Mouse (Mus musculus) limb, embryonic 11.5 days (tissue): ENCODE data around the gene Rgma. TPM values are rescaled to one million over a fixed set of nuclear protein-coding genes. Genes with fewer than 3 reads are reported as not detected.

Experiments used
- ATAC-seq: fragments of 200-750 bp; cut with Nextera tagmentation; 2 replicates; pipeline ENCODE4 v1.8.0; 2017; ENCODE audit warnings: low read depth; ENCODE audit not compliant: insufficient number of reproducible peaks, low FRiP score, low TSS enrichment
- DNase-seq: peaks from one replicate; pipeline ENCODE4 v3.0.0-alpha.2; 2015; ENCODE audit warnings: low spot score
- H3K27ac ChIP-seq: fragments of 300-500 bp; sonication (generic); replicated peaks from 2 replicates; pipeline ENCODE4 v1.5.1; 2014; ENCODE audit warnings: low read depth, mild to moderate bottlenecking, low read length
- H3K27me3 ChIP-seq: fragments of 300-500 bp; sonication (generic); 2 replicates; pipeline ENCODE4 v1.6.1; 2014; ENCODE audit warnings: mild to moderate bottlenecking, low read length, mixed read lengths; ENCODE audit not compliant: control insufficient read depth, insufficient read depth
- H3K36me3 ChIP-seq: fragments of 300-500 bp; sonication (generic); 2 replicates; pipeline ENCODE4 v1.6.1; 2014; ENCODE audit warnings: mild to moderate bottlenecking, low read length, moderate library complexity, mixed read lengths; ENCODE audit not compliant: control insufficient read depth, insufficient read depth
- H3K4me1 ChIP-seq: fragments of 300-500 bp; sonication (generic); 2 replicates; pipeline ENCODE4 v1.6.1; 2014; ENCODE audit warnings: low read length, mixed read lengths; ENCODE audit not compliant: control insufficient read depth, insufficient read depth
- H3K4me2 ChIP-seq: fragments of 300-500 bp; sonication (generic); 2 replicates; pipeline ENCODE4 v1.6.1; 2014; ENCODE audit warnings: low read depth, mild to moderate bottlenecking, moderate library complexity; ENCODE audit not compliant: severe bottlenecking
- H3K4me3 ChIP-seq: fragments of 300-500 bp; sonication (generic); 2 replicates; pipeline ENCODE4 v1.5.1; 2014; ENCODE audit warnings: low read depth, low read length
- H3K9ac ChIP-seq: fragments of 300-500 bp; sonication (generic); 2 replicates; pipeline ENCODE4 v1.6.1; 2014; ENCODE audit warnings: mild to moderate bottlenecking, low read length
- H3K9me3 ChIP-seq: fragments of 300-500 bp; sonication (generic); 2 replicates; pipeline ENCODE4 v1.6.1; 2016; ENCODE audit warnings: low read length; ENCODE audit not compliant: control insufficient read depth
- WGBS: fragments of 180-500 bp; shearing (Covaris S2); extraction: QIAGEN DNeasy Blood & Tissue Kit; methylation state at CpG from one replicate; pipeline ENCODE4 v1.1.7; 2014; 5-methylcytosine and 5-hydroxymethylcytosine counted together
- polyA plus RNA-seq: library from polyadenylated mRNA; unstranded; fragments of >200 nt; fragmentation: Nextera tagmentation; extraction: Ambion mirVana; gene quantifications from 2 replicates; pipeline ENCODE4 v1.2.1, GENCODE M21; 2014

Gene Rgma
- polyA plus RNA-seq, 1 experiment from 2014 or later = 27.1 TPM

DNA sequence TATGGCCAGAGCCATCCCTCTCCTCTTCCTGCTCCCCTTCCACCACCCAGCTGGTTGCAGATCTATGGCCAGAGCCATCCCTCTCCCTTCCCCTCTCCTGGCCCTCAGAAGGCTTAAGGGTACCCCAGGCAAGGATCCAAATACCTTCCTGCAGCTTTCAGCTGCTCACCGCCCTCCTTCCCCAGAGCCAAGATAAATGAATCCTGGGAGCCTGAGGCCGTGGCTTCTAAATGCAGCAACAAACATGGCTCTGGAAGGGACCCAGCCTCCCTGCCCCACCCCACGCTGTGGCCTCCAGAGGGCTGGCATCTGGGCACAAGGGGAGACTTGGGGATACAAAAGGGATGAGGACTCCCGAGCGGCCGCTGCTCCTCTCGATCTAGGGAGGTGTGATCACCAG lies 37.1 kb downstream of the Rgma start:
- Histone ChIP-seq H3K9me3 (no peaks in the 10 kb centered on the region), H3K4me3 (no peak overlapping the region), H3K9ac (no peak overlapping the region), H3K4me1 (no peaks in the 10 kb centered on the region), H3K4me2 (no peak overlapping the region), H3K27ac (no peak overlapping the region), H3K27me3 (no peaks in the 10 kb centered on the region), H3K36me3 (peaks cover 30% of the 10 kb centered on the region)
- DNase-seq = no peak
- 89% methylated on average over 7 of the region's 7 CpGs for WGBS
- ATAC-seq = no peak

DNA sequence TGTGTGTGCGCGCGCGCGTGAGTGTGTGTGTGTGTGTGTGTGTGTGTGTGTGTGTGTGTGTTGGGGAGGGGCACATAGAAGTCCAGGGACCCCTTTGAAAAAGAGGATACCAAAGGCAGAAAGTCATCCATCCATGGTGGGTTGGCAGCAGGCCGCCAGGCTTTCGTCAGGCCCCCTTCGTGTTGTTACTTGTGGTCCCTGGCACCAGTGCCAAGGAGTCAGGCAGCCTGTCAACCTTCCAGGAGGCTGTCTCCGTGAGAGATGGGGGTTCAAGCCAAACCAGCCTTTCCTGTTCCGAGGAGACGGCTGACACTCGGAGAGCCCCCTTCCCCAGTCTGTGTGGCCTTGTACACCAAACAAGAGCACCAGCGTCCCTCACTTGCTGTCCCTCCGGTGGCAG lies 38.9 kb downstream of the Rgma start:
- H3K9ac ChIP-seq = no peak overlapping the region
- no peak for DNase-seq
- WGBS = 85% methylated on average over 14 of the region's 14 CpGs
- no peak for ATAC-seq
- no peak overlapping the region for H3K4me3 ChIP-seq
- no peaks in the 10 kb centered on the region for H3K9me3 ChIP-seq
- H3K4me1 ChIP-seq = peaks cover under 1% of the 10 kb centered on the region; the same call in 1 of the 2 replicates
- H3K4me2 ChIP-seq = no peak overlapping the region
- peaks cover 36% of the 10 kb centered on the region for H3K36me3 ChIP-seq
- no peak overlapping the region for H3K27ac ChIP-seq
- no peaks in the 10 kb centered on the region for H3K27me3 ChIP-seq

DNA sequence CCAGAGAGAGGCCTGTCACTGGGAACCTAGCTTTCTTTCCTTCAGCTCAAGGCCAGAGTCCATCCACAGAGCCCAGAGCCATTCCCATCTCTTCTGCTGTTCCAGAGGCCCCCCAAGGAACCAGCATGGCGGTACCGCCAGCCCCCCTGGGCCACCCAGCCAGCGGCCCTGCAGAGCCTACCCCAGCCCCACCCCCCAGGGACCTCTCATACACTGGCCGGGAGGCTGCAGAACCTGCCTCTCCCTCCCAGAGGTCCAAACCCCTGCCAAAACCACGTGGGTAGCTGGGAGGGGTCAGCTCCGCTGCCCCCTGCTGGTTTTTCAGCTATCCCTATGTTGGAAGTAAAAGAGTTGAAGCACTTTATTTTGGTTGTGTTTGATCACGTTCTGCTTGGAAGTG lies 44.1 kb downstream of the Rgma start:
- H3K36me3 ChIP-seq = peaks cover 19% of the 10 kb centered on the region; the same call in 1 of the 2 replicates
- no peak overlapping the region for H3K4me2 ChIP-seq
- H3K4me1 ChIP-seq = peaks cover 3% of the 10 kb centered on the region; the same call in 1 of the 2 replicates
- H3K4me3 ChIP-seq = no peak overlapping the region
- DNase-seq (no peak), ATAC-seq (no peak)
- no peak overlapping the region for H3K27ac ChIP-seq
- H3K27me3 ChIP-seq = no peaks in the 10 kb centered on the region
- H3K9ac ChIP-seq = no peak overlapping the region
- WGBS = 44% methylated on average over 7 of the region's 7 CpGs
- H3K9me3 ChIP-seq = no peaks in the 10 kb centered on the region

DNA sequence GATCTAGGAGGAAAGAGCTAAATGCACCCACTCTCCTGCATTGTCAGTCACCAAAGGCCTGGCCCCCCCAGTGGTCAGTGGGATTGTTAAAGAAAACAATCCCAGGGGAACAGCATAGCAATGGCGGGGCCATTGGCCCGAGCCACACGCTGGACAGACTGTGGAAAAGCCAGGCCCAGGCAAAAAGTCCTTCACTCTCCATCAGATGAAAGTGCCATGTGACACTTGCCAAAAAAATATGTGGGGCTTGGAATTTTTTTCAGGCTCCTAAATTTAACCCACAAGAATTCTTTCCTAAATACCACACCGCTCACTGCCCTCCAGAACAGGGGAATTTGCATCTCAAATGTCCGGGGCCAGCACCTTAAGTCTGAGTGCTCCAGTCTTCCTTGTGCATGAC lies 45.5 kb downstream of the Rgma start:
- no peak for DNase-seq
- H3K9me3 ChIP-seq = no peaks in the 10 kb centered on the region
- no peaks in the 10 kb centered on the region for H3K27me3 ChIP-seq
- H3K4me3 ChIP-seq = no peak overlapping the region
- peaks cover 3% of the 10 kb centered on the region; the same call in 1 of the 2 replicates for H3K4me1 ChIP-seq
- H3K4me2 ChIP-seq = no peak overlapping the region
- no peak overlapping the region for H3K27ac ChIP-seq
- no peak overlapping the region for H3K9ac ChIP-seq
- no peak for ATAC-seq
- H3K36me3 ChIP-seq = peaks cover 15% of the 10 kb centered on the region; the same call in 1 of the 2 replicates
- 66% methylated on average over 5 of the region's 5 CpGs for WGBS

DNA sequence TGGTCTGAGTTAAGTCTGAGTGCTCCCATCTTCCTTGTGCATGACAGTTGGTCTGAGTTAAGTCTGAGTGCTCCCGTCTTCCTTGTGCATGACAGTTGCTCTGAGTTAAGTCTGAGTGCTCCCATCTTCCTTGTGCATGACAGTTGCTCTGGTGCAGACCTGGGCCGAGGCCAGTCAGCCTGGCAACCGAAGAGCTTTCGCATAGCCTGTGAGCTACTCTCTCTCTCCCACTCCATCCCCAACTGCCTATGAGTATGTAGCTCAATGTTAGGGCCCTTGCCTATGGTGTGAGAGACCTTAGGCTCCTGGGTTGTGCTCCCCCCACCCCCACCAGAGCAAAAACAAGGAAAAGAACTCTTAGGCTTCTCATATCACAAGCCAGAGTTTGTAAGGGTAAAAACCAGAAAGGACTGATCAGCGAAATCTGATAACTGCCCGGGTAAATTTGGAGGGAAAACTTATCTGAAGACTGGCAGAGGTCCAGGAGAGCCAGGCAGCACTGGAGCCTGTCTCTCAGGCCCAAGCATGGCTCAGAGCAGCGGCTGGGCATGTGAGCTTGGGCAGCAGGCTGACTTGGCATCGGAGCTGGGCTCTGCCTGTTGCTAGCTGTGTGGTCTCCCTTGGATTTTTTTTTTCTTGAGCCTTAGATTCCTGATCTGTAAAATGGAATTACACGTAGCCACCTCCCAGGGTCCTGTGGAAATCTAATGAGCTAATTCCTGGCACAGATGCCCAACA lies 46.1 kb downstream of the Rgma start:
- no peak overlapping the region for H3K27ac ChIP-seq
- 79% methylated on average over 9 of the region's 9 CpGs for WGBS
- DNase-seq (no peak), ATAC-seq (no peak)
- no peak overlapping the region for H3K4me3 ChIP-seq
- H3K9ac ChIP-seq = no peak overlapping the region
- peaks cover 15% of the 10 kb centered on the region; the same call in 1 of the 2 replicates for H3K36me3 ChIP-seq
- H3K4me2 ChIP-seq = no peak overlapping the region
- peaks cover 3% of the 10 kb centered on the region; the same call in 1 of the 2 replicates for H3K4me1 ChIP-seq
- no peaks in the 10 kb centered on the region for H3K9me3 ChIP-seq
- no peaks in the 10 kb centered on the region for H3K27me3 ChIP-seq

DNA sequence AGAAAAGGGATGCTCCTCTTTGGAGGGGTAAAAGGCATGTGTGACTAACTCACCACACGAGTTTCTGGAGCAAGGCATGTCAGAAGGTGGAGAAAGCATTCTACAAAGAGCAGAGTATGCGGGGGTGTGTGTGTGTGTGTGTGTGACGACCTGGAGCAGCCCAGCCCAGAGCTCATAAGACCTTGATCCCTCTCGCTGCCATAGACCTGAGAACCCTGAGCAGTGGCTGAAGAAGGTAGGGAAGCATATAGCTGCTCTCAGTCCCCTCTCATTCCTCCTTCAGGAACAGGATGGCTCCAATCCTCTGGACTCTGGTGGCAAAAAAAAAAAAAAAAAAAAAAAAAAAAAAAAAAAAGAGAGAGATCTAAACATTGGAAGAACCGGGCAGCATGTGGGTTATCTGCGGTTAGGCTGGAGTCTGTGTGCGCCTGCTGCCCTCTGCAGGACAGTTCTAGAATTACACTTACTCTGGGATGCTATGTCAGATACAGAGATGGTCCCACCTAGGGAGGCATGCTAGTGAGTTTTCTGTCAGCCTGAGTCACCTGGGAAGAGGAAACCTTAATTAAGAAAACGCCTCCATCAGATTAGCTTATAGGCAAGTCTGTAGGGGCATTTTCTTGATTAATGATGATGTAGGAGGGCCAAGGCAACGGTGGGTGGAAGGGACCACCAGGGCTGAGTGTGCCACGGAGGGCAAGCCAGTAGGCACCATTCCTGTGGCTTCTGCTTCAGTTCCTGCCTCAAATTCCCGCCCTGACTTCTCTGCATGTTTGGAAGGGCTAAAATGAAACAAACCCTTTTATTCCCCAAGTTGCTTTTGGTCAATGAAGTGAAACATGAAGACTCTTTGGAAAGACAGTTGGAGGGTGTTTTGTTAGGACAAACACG lies 47.2 kb downstream of the Rgma start:
- ATAC-seq = 0 out of 2 replicates have a peak, but pooled peaks have one; percentile 13
- H3K4me3 ChIP-seq = no peak overlapping the region
- H3K27ac ChIP-seq = no peak overlapping the region
- no peaks in the 10 kb centered on the region for H3K9me3 ChIP-seq
- no peaks in the 10 kb centered on the region for H3K27me3 ChIP-seq
- no peak overlapping the region for H3K4me2 ChIP-seq
- no peak overlapping the region for H3K9ac ChIP-seq
- H3K4me1 ChIP-seq = peaks cover 3% of the 10 kb centered on the region; the same call in 1 of the 2 replicates
- H3K36me3 ChIP-seq = peaks cover 12% of the 10 kb centered on the region; the same call in 1 of the 2 replicates
- 33% methylated on average over 12 of the region's 12 CpGs for WGBS
- DNase-seq = peak; percentile 86

DNA sequence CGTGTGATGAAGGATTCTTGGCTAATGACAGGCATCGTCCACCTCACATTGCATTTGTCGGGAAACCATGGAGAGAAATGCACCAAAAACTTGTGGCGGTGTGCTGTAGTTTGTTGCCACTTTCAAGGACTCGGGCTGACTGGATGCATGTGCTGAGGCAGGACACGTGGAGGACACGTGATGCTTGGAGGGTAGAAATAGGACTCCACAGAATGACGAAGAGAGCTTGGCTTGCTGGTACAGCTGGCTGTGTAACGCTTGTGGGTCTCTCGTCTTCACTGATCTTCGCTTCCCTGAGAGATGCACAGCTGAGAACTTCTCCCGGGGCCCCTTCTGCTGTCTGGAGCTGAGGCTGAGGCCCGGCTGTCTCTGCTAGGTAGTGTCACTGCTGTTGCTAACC lies 47.9 kb downstream of the Rgma start:
- Histone ChIP-seq H3K4me2 (no peak overlapping the region), H3K4me1 (peaks cover 3% of the 10 kb centered on the region; the same call in 1 of the 2 replicates), H3K9me3 (no peaks in the 10 kb centered on the region), H3K36me3 (peaks cover 13% of the 10 kb centered on the region; the same call in 1 of the 2 replicates), H3K27me3 (no peaks in the 10 kb centered on the region), H3K27ac (no peak overlapping the region), H3K9ac (no peak overlapping the region), H3K4me3 (no peak overlapping the region)
- 79% methylated on average over 13 of the region's 13 CpGs for WGBS
- ATAC-seq = no peak
- no peak for DNase-seq

DNA sequence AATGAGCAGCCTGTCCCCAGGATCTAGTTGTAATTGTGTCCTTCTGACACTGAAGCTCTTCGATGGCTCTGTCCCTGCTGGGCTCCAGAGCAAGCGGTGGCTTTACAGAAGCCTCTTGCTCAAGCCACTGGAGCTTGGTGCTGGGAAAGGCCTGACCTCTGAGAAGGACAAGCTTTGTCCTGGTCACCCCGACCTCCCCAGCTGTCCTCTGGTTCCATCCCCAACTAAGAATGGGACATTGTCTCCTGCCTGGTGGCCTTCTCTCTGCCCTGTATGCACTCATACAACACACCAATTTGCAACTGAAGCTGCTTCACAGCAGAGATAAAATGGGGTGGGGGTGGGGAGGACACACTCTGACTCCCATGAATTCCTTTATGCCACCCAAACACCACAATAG lies 48.9 kb downstream of the Rgma start:
- Histone ChIP-seq H3K4me3 (no peak overlapping the region), H3K9ac (no peak overlapping the region), H3K9me3 (no peaks in the 10 kb centered on the region), H3K27ac (no peak overlapping the region), H3K4me2 (no peak overlapping the region), H3K4me1 (0 out of 2 replicates have a peak, but pooled peaks cover 2% of the 10 kb centered on the region), H3K36me3 (peaks cover 16% of the 10 kb centered on the region), H3K27me3 (no peaks in the 10 kb centered on the region)
- no peak for DNase-seq
- no peak for ATAC-seq
- WGBS = 63% methylated on average over 3 of the region's 3 CpGs
